Mouse (Mus musculus): ENCODE measurements around the gene Traf1.

DNA sequence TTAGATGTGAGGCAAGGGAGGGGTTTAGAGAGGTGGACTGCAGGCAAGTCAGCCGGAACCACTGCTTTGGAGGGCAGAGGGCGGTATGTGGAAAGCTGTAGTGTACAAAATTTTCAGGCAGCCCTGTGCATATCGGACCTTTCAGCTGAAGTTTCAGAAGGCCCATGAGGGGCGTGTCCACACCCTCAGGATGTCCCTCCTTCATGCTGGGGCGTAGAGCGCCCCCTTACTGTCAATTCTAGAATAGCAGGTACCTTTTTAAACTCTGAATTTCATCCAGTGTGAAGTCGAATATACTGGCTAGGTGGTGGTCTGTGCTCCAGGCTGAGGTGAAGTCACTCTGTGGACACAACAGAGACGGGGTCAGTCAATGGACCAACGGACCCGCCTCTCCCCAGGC, 63.8 kb downstream of the Traf1 start:
- TF ChIP-seq CTCF (IDR thresholded peaks at IDR 0.05; ENCODE audit: control insufficient read depth, insufficient read depth, insufficient replicate concordance, low read depth, low read length) = peak; percentile 67; the same call in 1 of the 2 replicates
- no peak for TF ChIP-seq POLR2A (IDR thresholded peaks at IDR 0.05; ENCODE audit: control insufficient read depth, low read depth, low read length)
